16 mouse cellular contexts compared by ENCODE assay signal in the genomic region with DNA sequence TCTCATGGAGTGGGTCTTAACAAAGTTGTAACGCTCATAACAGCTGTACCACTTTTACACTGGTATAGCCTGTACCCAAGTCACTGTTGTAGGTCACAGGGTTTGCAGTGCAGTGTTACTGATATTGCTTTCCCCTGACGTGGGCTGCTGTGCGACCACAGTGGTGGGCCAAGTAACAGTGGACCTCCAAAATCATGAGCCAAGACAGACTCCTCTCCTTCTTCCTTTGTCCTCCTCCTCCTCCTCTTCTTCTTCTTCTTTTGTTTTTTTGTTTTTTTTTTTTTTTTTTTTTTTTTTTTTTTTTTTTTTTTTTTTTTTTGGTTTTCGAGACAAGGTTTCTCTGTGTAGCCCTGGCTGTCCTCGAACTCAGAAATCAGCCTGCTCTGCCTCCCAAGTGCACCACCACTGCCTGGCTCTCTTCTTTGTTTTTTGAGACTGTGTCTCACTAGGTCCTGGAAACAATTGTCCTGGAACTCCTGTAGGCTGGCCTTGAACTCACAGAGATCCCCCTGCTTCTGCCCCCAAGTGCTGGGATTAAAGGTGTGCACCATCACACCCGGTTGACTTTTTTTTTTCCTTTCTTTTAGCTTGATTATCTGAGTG.
"Had no signal": no experiment of that assay in that cellular context is flagged by ENCODE, and none has a peak within 500 bp of the region (broad histone marks: within the 10 kb centered on the region; RNA-seq: fewer than 3 reads in every experiment).

No protein-coding gene starts in this region.

- H3K36me3 ChIP-seq: neural tube, embryonic 13.5 days; neural tube, embryonic 15.5 days; stomach, embryonic 15.5 days had no signal

- H3K27ac ChIP-seq: neural tube, embryonic 13.5 days; neural tube, embryonic 15.5 days; stomach, embryonic 15.5 days; stomach, postnatal 0 days had no signal

- H3K4me3 ChIP-seq: neural tube, embryonic 13.5 days; neural tube, embryonic 15.5 days; stomach, embryonic 15.5 days had no signal

- H3K27me3 ChIP-seq: neural tube, embryonic 13.5 days; neural tube, embryonic 15.5 days; stomach, embryonic 15.5 days had no signal

- H3K4me1 ChIP-seq: neural tube, embryonic 13.5 days; neural tube, embryonic 15.5 days had no signal

- H3K9ac ChIP-seq: neural tube, embryonic 13.5 days; neural tube, embryonic 15.5 days; stomach, embryonic 15.5 days had no signal

- H3K4me2 ChIP-seq: neural tube, embryonic 13.5 days; neural tube, embryonic 15.5 days; stomach, embryonic 15.5 days had no signal

- DNase-seq: retina, postnatal 1 day; right cerebral cortex, adult 18-20 months; right cerebral cortex, postnatal 14 days; right cerebral cortex, postnatal 25 days; right cerebral cortex, postnatal 4 days; spleen, adult 18-20 months; thymus, adult 18-20 months; thymus, adult 2 months; thymus, postnatal 14 days; thymus, postnatal 25 days; thymus, postnatal 36 days; thymus, postnatal 4 days had no signal

- H3K9me3 ChIP-seq: neural tube, embryonic 13.5 days; neural tube, embryonic 15.5 days; stomach, embryonic 15.5 days had no signal
